Mouse (Mus musculus): ENCODE data around the gene Samd13. TPM values are rescaled to one million over a fixed set of nuclear protein-coding genes. Genes with fewer than 3 reads are reported as not detected.

The Samd13 gene
- polyA plus RNA-seq, 1 experiment from 2014 or later: 1.3 TPM

DNA sequence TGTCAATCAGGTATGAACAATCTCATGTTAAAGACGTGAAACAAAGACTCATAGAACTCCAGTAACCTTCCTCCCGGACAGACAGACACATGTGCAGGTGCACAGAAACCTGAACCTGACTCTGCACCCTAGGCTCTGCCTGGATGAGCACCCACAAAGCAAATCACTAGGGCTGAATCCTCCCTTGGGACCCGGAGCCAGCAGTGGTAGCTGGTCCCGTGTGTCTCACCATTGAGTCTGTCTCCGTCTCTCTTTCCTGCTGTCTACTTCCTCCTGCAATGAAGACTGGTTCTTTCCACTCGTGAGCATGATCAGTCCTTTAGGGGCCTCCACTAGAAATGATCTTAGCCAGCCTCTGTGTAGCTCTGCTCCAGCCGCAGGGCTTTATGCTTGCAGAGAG is 23.5 kb downstream of the Samd13 start:
- 77% methylated on average over 7 of the region's 7 CpGs for WGBS
- no peak for ATAC-seq (ENCODE audit: insufficient number of reproducible peaks, insufficient read depth, low FRiP score, low TSS enrichment)

DNA sequence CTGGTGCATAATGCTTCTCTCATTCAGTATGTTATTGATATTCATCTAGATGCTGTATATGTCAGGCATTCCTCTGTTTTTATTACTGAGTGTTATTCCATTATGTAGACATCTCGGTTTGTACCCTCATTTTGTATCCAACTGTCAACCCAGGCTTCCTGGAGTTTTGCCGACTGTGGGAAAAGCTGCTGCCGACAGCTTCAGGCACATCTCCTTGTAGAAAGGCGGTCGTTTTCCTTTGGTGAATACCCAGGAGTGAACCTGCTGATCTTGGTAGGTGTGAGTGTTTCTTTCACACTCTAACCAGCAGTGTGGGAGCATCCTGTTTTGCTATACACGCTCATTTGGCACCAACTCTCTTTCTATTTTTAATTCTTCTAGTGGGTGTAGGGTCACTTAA is 24.4 kb downstream of the Samd13 start:
- Histone ChIP-seq H3K9ac (no peak overlapping the region), H3K4me2 (replicated peaks) (no peak overlapping the region), H3K27ac (no peak overlapping the region), H3K36me3 (no peaks in the 10 kb centered on the region), H3K27me3 (no peaks in the 10 kb centered on the region), H3K4me1 (no peaks in the 10 kb centered on the region), H3K4me3 (no peak overlapping the region), H3K9me3 (no peaks in the 10 kb centered on the region)
- no peak for ATAC-seq (ENCODE audit: insufficient number of reproducible peaks, insufficient read depth, low FRiP score, low TSS enrichment)
- WGBS: 73% methylated on average over 6 of the region's 6 CpGs

More for the DNA sequence above, 23.5 kb downstream of the Samd13 start:
- H3K9me3 ChIP-seq: no peaks in the 10 kb centered on the region
- no peaks in the 10 kb centered on the region for H3K36me3 ChIP-seq
- no peak overlapping the region for H3K4me2 ChIP-seq (replicated peaks)
- no peaks in the 10 kb centered on the region for H3K4me1 ChIP-seq
- H3K9ac ChIP-seq: no peak overlapping the region
- H3K4me3 ChIP-seq: no peak overlapping the region
- H3K27me3 ChIP-seq: no peaks in the 10 kb centered on the region
- no peak overlapping the region for H3K27ac ChIP-seq

DNA sequence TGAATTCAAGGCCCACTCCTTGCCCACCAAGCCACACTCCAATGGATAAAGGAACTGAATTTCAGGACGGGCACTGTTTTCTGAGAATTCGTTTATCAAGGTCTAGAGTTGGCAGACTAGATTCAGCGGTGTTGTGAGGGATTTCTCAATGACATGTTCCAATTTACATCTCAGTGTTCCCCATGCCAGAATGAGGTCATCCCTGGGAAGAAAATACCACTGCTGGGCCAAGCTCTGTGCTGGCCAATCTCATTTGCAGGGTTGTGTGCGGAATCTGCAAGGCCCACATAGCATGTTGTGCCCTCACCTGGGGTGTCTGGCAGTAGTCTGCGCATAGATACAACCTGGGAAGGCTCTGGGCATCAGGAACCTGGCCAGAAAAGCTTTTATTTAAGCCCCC is 26.1 kb downstream of the Samd13 start:
- H3K4me1 ChIP-seq: no peaks in the 10 kb centered on the region
- no peak overlapping the region for H3K9ac ChIP-seq
- no peak overlapping the region for H3K4me3 ChIP-seq
- H3K4me2 ChIP-seq (replicated peaks): no peak overlapping the region
- WGBS: 90% methylated on average over 5 of the region's 5 CpGs
- H3K9me3 ChIP-seq: no peaks in the 10 kb centered on the region
- H3K27ac ChIP-seq: no peak overlapping the region
- no peaks in the 10 kb centered on the region for H3K36me3 ChIP-seq
- no peaks in the 10 kb centered on the region for H3K27me3 ChIP-seq
- no peak for ATAC-seq (ENCODE audit: insufficient number of reproducible peaks, insufficient read depth, low FRiP score, low TSS enrichment)

DNA sequence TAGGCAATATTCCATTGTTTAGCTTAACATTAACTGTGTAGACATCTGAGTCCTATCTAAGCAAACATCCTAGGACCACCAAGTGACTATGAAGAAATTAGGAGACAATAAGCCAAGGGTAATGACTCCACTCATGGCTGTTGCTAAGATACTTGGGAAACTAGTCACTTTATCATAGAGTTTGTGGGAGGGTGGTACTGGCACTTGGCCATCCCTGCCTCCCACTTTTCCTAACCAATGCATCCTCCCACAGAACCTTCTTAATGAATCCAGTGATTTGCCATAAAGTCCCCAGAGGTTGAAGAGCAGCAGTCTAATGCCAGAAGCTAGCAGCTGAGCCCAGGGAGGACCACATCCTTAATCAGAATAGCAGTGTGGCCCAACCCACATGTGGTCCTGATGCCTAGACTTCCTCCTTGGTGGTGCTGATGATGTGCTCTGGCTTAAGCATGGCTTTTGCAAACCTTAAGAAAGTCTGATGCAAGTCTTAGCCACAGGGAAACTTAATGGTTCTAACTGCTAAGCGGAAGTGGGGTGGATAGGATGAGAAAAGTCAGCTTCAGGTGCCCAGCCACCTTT is 27.2 kb downstream of the Samd13 start:
- Histone ChIP-seq H3K9ac (no peak overlapping the region), H3K27ac (no peak overlapping the region), H3K27me3 (no peaks in the 10 kb centered on the region), H3K4me1 (no peaks in the 10 kb centered on the region), H3K4me3 (no peak overlapping the region), H3K36me3 (no peaks in the 10 kb centered on the region), H3K4me2 (replicated peaks) (no peak overlapping the region), H3K9me3 (no peaks in the 10 kb centered on the region)
- 78% methylated on average over 1 of the region's 1 CpGs for WGBS
- ATAC-seq (ENCODE audit: insufficient number of reproducible peaks, insufficient read depth, low FRiP score, low TSS enrichment): no peak

DNA sequence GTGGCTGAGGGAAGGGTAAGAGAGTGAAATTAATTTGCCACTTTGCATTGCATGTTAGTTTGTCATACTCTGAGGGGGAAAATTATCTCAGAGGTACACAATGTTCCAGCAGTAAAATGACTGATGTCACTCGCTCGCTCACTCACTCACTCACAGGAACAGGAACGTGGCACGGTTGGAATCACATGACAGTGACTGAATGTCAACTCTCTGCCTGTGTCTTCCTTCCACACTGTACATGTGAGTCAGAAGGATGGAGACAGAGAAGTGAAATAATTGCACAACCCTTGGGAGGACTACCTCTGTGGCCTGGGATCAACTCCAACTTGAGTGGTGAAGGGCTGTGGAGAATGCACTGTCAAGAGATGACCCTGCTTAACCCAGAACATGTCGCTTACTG is 28.0 kb downstream of the Samd13 start:
- H3K4me1 ChIP-seq: no peaks in the 10 kb centered on the region
- no peaks in the 10 kb centered on the region for H3K36me3 ChIP-seq
- no peak overlapping the region for H3K4me2 ChIP-seq (replicated peaks)
- H3K9me3 ChIP-seq: no peaks in the 10 kb centered on the region
- no peak overlapping the region for H3K27ac ChIP-seq
- 88% methylated on average over 5 of the region's 5 CpGs for WGBS
- no peak for ATAC-seq (ENCODE audit: insufficient number of reproducible peaks, insufficient read depth, low FRiP score, low TSS enrichment)
- H3K27me3 ChIP-seq: no peaks in the 10 kb centered on the region
- no peak overlapping the region for H3K9ac ChIP-seq
- H3K4me3 ChIP-seq: no peak overlapping the region

DNA sequence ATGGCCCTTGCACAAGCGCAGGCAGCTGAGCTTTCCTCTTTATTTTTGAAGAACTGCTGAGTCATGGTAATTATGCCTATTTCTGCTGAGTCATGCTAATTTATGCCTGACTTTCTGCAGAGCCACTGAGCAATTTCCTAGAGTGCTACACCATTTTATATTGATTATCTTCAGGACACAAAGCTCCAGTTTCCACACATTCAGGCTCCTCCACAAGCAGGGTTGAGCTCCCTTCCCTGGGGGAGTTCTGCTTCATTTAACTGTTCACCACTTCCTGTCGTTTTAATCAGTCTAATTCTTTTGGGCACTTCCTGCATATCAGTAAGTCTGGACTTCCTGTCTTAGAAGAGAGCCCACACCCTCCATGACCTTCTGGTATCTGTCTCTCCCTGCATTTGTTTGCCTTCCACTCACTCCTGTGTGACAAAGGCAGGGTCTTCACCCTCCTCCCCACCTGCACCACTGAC is 30.2 kb downstream of the Samd13 start:
- no peaks in the 10 kb centered on the region for H3K27me3 ChIP-seq
- no peaks in the 10 kb centered on the region for H3K36me3 ChIP-seq
- 55% methylated on average over 2 of the region's 2 CpGs for WGBS
- H3K27ac ChIP-seq: no peak overlapping the region
- no peak for ATAC-seq (ENCODE audit: insufficient number of reproducible peaks, insufficient read depth, low FRiP score, low TSS enrichment)
- H3K9me3 ChIP-seq: no peaks in the 10 kb centered on the region
- H3K4me2 ChIP-seq (replicated peaks): no peak overlapping the region
- H3K4me3 ChIP-seq: no peak overlapping the region
- no peaks in the 10 kb centered on the region for H3K4me1 ChIP-seq
- no peak overlapping the region for H3K9ac ChIP-seq

DNA sequence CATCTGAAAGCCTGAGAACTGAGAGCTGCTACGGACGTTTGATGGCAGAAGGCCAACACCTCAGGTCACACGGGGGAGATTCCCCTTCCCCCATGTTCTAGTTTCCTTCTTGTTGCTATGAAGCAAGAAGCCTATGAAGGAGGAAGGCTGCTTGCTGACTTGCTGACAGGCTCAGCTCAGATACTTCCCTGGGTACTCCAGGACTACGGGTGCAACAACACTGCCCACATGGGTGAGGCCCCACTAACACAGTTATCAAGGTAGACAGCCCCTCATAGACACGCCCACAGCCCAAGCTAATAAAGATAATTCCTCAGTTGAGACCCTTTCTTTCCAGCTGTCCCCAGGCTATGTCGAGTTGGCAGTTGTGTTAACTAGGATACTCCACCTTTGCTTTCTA is 31.7 kb downstream of the Samd13 start:
- ATAC-seq (ENCODE audit: insufficient number of reproducible peaks, insufficient read depth, low FRiP score, low TSS enrichment): no peak
- Histone ChIP-seq H3K4me2 (replicated peaks) (no peak overlapping the region), H3K36me3 (no peaks in the 10 kb centered on the region), H3K4me1 (0 out of 2 replicates have a peak, but pooled peaks cover 5% of the 10 kb centered on the region), H3K27me3 (no peaks in the 10 kb centered on the region), H3K27ac (no peak overlapping the region), H3K9ac (no peak overlapping the region), H3K9me3 (no peaks in the 10 kb centered on the region), H3K4me3 (no peak overlapping the region)
- 82% methylated on average over 6 of the region's 6 CpGs for WGBS

DNA sequence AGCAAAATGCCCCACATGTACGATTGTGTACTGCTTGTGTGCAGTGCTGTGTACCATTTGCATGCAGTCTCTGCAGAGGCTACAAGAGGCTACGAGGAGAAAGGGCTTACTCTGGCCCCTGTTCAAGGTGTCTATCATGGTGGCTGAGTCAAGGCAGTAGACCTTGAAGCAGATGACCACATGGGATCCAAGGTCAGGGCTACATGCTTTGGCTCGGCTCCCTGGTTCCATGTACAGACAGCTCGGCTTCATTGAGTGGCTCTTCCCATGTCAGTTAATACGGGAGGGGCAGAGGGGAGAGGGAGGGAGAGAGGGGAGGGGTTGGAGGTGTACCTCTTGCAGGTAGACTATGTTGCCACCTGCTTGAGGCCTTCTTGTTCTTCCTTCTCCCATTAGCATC is 33.0 kb downstream of the Samd13 start:
- H3K27ac ChIP-seq: no peak overlapping the region
- H3K36me3 ChIP-seq: no peaks in the 10 kb centered on the region
- no peak overlapping the region for H3K9ac ChIP-seq
- no peak for ATAC-seq (ENCODE audit: insufficient number of reproducible peaks, insufficient read depth, low FRiP score, low TSS enrichment)
- WGBS: 89% methylated on average over 5 of the region's 5 CpGs
- H3K4me2 ChIP-seq (replicated peaks): no peak overlapping the region
- no peaks in the 10 kb centered on the region for H3K9me3 ChIP-seq
- H3K27me3 ChIP-seq: no peaks in the 10 kb centered on the region
- 0 out of 2 replicates have a peak, but pooled peaks cover 5% of the 10 kb centered on the region for H3K4me1 ChIP-seq
- H3K4me3 ChIP-seq: no peak overlapping the region

DNA sequence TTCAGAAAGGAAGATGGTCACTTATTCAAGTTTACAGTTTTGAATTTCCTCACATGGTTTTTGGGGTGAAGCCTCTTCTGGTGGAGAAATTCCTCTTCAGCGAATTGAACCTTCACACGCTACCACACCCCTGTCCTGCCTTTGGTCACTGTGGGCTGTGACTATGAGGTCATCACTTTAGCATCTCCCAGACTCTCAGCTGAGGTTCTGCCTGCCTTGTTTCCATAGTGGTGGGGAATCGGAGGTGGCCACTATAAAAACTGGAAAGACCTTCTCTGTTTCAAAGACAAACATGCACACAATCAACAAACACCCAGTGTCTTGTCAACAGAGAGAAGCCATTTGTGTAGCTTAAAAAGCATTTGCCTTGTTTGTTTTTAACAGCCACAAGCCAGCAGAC is 34.2 kb downstream of the Samd13 start, which contains the start of gene 4930503B20Rik:
Gene 4930503B20Rik, minus strand, starts transcription at position 101 of the 400 bp plus-strand sequence.
- Histone ChIP-seq H3K27ac (no peak within 1 kb of the TSS), H3K4me2 (replicated peaks) (no peak within 1 kb of the TSS), H3K4me3 (no peak within 1 kb of the TSS), H3K9me3 (no peaks in the 10 kb centered on the region), H3K36me3 (no peaks in the 10 kb centered on the region), H3K9ac (no peak within 1 kb of the TSS), H3K27me3 (no peaks in the 10 kb centered on the region), H3K4me1 (0 out of 2 replicates have a peak, but pooled peaks cover 5% of the 10 kb centered on the region)
- no peak for ATAC-seq (ENCODE audit: insufficient number of reproducible peaks, insufficient read depth, low FRiP score, low TSS enrichment)
- 83% methylated on average over 3 of the region's 3 CpGs for WGBS

DNA sequence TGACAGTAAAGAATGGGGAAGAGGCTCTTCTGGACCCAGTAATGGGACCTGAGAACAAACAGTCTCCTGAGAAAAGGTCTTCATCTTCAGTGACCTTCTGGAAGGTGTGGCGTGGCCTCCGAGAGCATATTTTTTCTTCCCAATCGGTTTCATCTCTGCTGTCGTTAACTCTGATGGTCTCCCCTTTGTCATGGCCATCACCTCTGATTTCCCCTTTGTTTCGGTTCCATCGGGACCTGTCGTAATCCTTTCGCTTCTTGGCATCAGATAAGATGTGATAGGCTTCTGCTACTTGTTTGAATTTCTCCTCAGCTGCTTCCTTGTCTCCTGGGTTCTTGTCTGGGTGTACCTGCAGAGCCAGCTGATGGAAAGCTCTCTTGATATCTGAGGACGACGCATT is 34.7 kb downstream of the Samd13 start:
- ATAC-seq (ENCODE audit: insufficient number of reproducible peaks, insufficient read depth, low FRiP score, low TSS enrichment): no peak
- 91% methylated on average over 10 of the region's 10 CpGs for WGBS

DNA sequence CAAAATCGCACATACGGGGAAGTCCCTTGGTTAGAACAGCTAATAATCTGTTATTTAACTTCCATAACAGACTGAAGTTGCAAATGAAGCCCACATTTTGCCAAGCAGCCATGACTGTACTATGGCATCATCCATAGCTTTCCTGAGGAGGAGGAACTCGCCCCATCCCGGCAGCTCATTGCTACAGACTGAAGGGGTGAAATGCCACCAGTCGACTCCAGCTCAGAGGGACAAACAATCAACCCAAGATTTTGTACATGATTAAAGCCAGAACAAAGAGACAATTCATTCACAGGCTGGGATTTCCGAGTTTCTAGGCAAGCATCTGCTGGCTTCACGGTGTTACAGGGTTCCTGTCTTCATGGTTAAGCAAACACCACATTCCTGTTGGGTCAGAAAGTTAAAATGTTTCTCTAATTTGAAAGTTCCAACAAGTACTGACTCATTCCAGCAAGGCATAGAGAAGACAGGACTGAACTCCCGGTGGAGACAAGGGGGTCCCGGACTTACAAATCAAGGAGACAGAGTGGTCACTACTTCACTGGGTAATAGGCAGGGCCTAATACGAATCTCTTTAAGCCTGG is 36.0 kb downstream of the Samd13 start:
- 0 out of 2 replicates have a peak, but pooled peaks cover 5% of the 10 kb centered on the region for H3K4me1 ChIP-seq
- no peak overlapping the region for H3K9ac ChIP-seq
- no peak for ATAC-seq (ENCODE audit: insufficient number of reproducible peaks, insufficient read depth, low FRiP score, low TSS enrichment)
- no peak overlapping the region for H3K4me3 ChIP-seq
- 55% methylated on average over 10 of the region's 10 CpGs for WGBS
- no peak overlapping the region for H3K27ac ChIP-seq
- no peaks in the 10 kb centered on the region for H3K36me3 ChIP-seq
- H3K4me2 ChIP-seq (replicated peaks): no peak overlapping the region
- no peaks in the 10 kb centered on the region for H3K27me3 ChIP-seq
- no peaks in the 10 kb centered on the region for H3K9me3 ChIP-seq

More for the DNA sequence above, 34.7 kb downstream of the Samd13 start:
- no peak overlapping the region for H3K27ac ChIP-seq
- H3K27me3 ChIP-seq: no peaks in the 10 kb centered on the region
- H3K4me1 ChIP-seq: 0 out of 2 replicates have a peak, but pooled peaks cover 5% of the 10 kb centered on the region
- H3K4me3 ChIP-seq: no peak overlapping the region
- H3K9me3 ChIP-seq: no peaks in the 10 kb centered on the region
- H3K36me3 ChIP-seq: no peaks in the 10 kb centered on the region
- no peak overlapping the region for H3K4me2 ChIP-seq (replicated peaks)
- H3K9ac ChIP-seq: no peak overlapping the region

DNA sequence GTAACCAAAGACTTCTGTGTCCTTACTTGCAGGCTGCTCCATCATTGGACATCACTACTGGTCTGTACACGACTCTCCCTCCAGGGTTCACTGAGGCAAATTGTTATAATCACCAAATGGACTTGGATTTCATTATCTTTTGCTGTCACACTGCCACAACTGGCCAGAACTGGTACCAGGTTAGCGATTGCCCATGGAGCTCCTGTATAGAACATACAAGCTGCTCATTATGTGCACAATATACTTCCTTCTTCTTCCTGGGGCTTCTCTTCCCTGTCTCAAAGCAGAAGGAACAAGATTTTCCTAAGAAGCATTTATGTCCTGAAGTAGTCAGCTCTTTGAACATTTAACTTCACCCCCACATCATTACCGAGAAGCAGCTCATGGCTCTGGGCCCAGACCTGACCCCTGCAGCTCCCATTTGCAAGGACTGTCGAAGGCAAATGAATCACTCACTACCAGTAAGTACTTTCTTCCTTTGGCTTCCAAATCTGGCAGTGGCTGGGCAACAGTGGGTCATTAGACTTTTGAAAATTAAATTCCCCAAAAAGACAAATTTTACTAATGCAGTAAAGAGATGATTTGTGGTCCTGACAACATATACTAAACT is 43.5 kb downstream of the Samd13 start:
- WGBS: 56% methylated on average over 4 of the region's 4 CpGs
- ATAC-seq (ENCODE audit: insufficient number of reproducible peaks, insufficient read depth, low FRiP score, low TSS enrichment): no peak
- Histone ChIP-seq H3K4me3 (no peak overlapping the region), H3K4me2 (replicated peaks) (no peak overlapping the region), H3K9ac (no peak overlapping the region), H3K9me3 (0 out of 2 replicates have a peak, but pooled peaks cover 4% of the 10 kb centered on the region), H3K36me3 (no peaks in the 10 kb centered on the region), H3K27ac (no peak overlapping the region), H3K27me3 (no peaks in the 10 kb centered on the region), H3K4me1 (no peaks in the 10 kb centered on the region)

All from embryonic facial prominence, embryonic 12.5 days (tissue).